Mouse (Mus musculus) heart, embryonic 13.5 days (tissue): ENCODE data around the gene Tlx3. TPM values are rescaled to one million over a fixed set of nuclear protein-coding genes. Genes with fewer than 3 reads are reported as not detected.
A peak's percentile ranks its signal among the peaks of the same experiment; 100 is the strongest.

Experiments used
- ATAC-seq: fragments of 200-750 bp; cut with Nextera tagmentation; 2 replicates; pipeline ENCODE4 v1.8.0; 2017; ENCODE audit warnings: moderate TSS enrichment; ENCODE audit not compliant: insufficient number of reproducible peaks, low FRiP score, low TSS enrichment; ENCODE audit errors: extremely low read depth
- H3K27ac ChIP-seq: fragments of 300-500 bp; sonication (generic); replicated peaks from 2 replicates; pipeline ENCODE4 v1.5.1; 2015; ENCODE audit warnings: moderate library complexity, mild to moderate bottlenecking, inconsistent platforms
- H3K27me3 ChIP-seq: fragments of 300-500 bp; sonication (generic); replicated peaks from 2 replicates; pipeline ENCODE4 v1.6.1; 2015; ENCODE audit warnings: mild to moderate bottlenecking, inconsistent platforms
- H3K36me3 ChIP-seq: fragments of 300-500 bp; sonication (generic); 2 replicates; pipeline ENCODE4 v1.6.1; 2015; ENCODE audit warnings: mild to moderate bottlenecking, inconsistent platforms
- H3K4me1 ChIP-seq: fragments of 300-500 bp; sonication (generic); 2 replicates; pipeline ENCODE4 v1.6.1; 2015; ENCODE audit warnings: inconsistent platforms
- H3K4me2 ChIP-seq: fragments of 300-500 bp; sonication (generic); 2 replicates; pipeline ENCODE4 v1.6.1; 2015; ENCODE audit warnings: inconsistent platforms, mild to moderate bottlenecking, moderate library complexity
- H3K4me3 ChIP-seq: fragments of 300-500 bp; sonication (generic); 2 replicates; pipeline ENCODE4 v1.5.1; 2015; ENCODE audit warnings: moderate library complexity, mild to moderate bottlenecking, inconsistent platforms
- H3K9ac ChIP-seq: fragments of 300-500 bp; sonication (generic); 2 replicates; pipeline ENCODE4 v1.6.1; 2015; ENCODE audit warnings: inconsistent platforms, mild to moderate bottlenecking, moderate library complexity
- H3K9me3 ChIP-seq: fragments of 300-500 bp; sonication (generic); 2 replicates; pipeline ENCODE4 v1.6.1; 2016; ENCODE audit warnings: inconsistent platforms
- WGBS: fragments of 180-500 bp; shearing (Covaris S2); methylation state at CpG from one replicate; pipeline ENCODE4 v1.1.7; 2015; ENCODE audit warnings: mixed read lengths; 5-methylcytosine and 5-hydroxymethylcytosine counted together
- polyA plus RNA-seq: library from polyadenylated mRNA; unstranded; fragments of >200 nt; fragmentation: Nextera tagmentation; extraction: Ambion mirVana; gene quantifications from 2 replicates; pipeline ENCODE4 v1.2.1, GENCODE M21; 2015

Gene Tlx3
- polyA plus RNA-seq: not detected in 2 replicates

DNA sequence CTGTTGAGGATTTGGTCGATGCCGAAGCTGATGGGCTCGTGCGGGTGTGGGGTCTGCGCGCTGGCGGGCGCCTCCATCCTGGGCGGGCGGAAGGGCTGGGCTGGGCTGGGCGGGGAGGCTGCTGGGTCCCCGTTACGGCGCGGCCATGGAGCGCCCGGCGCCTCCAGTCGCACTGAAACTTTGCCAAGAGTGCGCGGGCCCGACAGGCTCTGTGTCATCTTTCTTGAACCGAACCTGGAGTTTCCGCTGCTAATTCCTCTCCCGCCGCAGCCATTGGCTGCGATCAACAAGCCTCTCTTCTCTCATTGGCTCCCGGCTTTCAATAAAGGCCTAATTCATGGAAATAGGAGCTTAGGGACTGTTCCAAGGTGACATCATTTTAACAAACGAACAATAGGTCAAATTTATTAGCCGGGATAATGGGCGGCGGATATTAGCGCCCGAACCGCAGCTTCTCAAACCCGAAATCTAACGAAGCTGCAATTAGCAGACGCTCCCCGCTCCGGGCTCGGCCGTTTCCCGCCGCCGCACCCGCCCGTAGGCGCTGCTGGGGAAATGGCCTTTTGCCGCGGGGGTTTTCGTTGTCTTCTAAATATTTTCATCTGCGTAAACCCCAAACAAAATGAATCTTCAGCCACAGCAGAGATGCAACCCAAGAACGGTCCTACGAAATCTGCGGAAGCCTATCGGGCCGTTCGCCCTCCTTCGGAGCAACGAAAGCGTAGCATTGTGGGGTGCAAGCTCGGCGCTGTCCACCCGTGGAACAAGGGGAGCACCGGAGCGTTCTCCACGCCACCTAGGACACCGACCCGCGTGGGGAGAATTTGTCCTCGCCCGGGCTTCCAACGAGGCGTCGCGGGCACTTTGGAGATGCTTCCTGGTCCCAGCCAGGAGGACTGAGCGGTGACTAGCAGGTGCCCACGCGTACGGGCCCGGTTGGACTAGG lies at the start of gene Tlx3:
Tlx3 (minus strand) TSS at position 207 of the 946 bp plus-strand sequence.
- Histone ChIP-seq H3K36me3 (no peaks in the 10 kb centered on the region), H3K4me1 (peaks cover 37% of the 10 kb centered on the region), H3K4me3 (peak within 1 kb of the TSS; percentile 42), H3K9ac (no peak within 1 kb of the TSS), H3K4me2 (peak within 1 kb of the TSS; percentile 56), H3K9me3 (no peaks in the 10 kb centered on the region), H3K27ac (no peak within 1 kb of the TSS), H3K27me3 (peaks cover 100% of the 10 kb centered on the region)
- no peak for ATAC-seq
- WGBS: 1% methylated on average over 76 of the region's 81 CpGs

DNA sequence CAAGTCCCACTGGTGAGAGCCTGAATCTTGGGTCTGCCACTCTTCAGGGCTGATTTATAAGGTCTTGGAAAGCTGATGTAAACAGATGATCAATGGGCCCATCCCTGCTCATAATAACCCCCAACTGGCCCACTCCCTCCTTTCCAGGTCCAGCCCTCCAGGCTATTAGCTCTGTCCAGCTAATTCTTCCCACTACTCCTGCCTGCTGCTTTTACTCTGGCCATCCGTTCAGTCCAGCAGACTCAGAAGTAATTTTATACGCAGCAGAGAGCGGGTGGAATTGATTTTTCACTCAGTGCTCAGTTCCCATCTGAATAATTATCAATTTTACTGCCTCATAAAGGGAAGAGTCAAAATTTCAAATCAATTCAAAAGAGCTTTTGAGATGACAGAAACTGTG lies 36.9 kb upstream of the Tlx3 start:
- H3K9ac ChIP-seq: no peak overlapping the region
- H3K27me3 ChIP-seq: no peaks in the 10 kb centered on the region
- no peaks in the 10 kb centered on the region for H3K36me3 ChIP-seq
- H3K27ac ChIP-seq: no peak overlapping the region
- no peak overlapping the region for H3K4me3 ChIP-seq
- WGBS: 79% methylated on average over 3 of the region's 3 CpGs
- no peak for ATAC-seq
- no peak overlapping the region for H3K4me2 ChIP-seq
- no peaks in the 10 kb centered on the region for H3K9me3 ChIP-seq
- no peaks in the 10 kb centered on the region for H3K4me1 ChIP-seq

DNA sequence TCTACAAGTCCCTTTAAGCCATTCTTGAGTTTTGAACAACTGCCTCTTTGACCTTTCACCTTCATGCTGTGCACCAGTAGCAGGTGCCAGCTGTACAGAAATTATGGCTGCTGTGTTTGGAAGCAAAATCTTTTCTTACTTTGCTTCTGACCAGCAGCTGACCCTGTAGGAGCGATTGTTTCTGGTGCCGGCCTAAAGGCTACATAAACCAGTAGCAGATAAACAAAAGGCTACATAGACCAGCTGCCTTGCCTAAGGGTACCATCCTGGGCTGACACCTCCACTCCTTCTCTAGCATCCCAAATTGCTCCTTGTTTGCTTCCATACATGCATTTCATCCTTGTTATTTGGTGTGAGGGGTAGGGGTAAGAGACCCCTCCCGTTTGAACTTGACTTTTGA lies 30.7 kb upstream of the Tlx3 start:
- no peak overlapping the region for H3K4me3 ChIP-seq
- H3K4me1 ChIP-seq: no peaks in the 10 kb centered on the region
- no peak overlapping the region for H3K4me2 ChIP-seq
- 63% methylated on average over 3 of the region's 3 CpGs for WGBS
- H3K36me3 ChIP-seq: no peaks in the 10 kb centered on the region
- no peak overlapping the region for H3K9ac ChIP-seq
- H3K27ac ChIP-seq: no peak overlapping the region
- ATAC-seq: no peak
- H3K27me3 ChIP-seq: no peaks in the 10 kb centered on the region
- H3K9me3 ChIP-seq: no peaks in the 10 kb centered on the region

DNA sequence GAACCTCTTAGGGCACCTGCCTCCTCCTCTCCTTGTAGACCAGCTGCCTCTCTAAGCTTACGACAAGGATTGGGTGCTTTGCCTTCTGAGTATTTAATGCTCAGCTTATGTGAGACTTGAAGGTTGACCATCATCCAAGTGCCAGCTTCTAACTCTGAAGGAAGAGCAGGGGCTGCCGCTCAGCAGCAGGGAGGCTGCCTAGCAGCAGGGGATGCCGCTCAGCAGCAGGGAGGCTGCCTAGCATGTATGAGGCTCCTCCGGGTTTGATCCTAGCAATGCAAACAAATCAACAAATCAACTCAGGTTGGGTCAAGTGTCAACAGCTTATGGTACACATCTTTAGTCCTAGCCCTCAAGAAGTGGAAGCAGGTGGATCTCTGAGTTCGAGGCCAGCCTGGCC lies 28.7 kb upstream of the Tlx3 start:
- H3K9ac ChIP-seq: no peak overlapping the region
- no peak for ATAC-seq
- H3K27me3 ChIP-seq: no peaks in the 10 kb centered on the region
- no peak overlapping the region for H3K4me2 ChIP-seq
- no peaks in the 10 kb centered on the region for H3K4me1 ChIP-seq
- no peak overlapping the region for H3K4me3 ChIP-seq
- H3K36me3 ChIP-seq: no peaks in the 10 kb centered on the region
- H3K27ac ChIP-seq: no peak overlapping the region
- H3K9me3 ChIP-seq: no peaks in the 10 kb centered on the region
- WGBS: 69% methylated on average over 5 of the region's 5 CpGs

DNA sequence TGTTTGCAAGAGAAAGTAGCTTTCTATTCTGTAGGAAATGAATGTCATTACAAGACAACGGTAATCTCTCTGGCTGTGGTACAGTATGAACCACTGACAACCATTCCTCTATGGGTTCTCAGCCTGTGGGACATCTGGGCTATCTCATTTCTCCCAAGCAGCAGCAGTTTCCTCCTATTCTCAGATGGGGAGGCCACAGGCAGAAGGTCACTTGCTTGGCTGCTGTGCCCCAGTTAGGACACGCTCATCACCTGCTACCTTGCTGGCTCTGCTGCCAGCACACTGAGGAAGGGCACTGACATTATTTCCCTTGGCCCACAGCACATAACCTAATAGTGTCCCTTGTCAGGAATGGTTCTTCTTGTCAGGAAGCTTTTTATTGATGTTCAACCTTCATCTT lies 24.8 kb upstream of the Tlx3 start:
- Histone ChIP-seq H3K4me3 (no peak overlapping the region), H3K4me2 (no peak overlapping the region), H3K27me3 (no peaks in the 10 kb centered on the region), H3K27ac (no peak overlapping the region), H3K9me3 (no peaks in the 10 kb centered on the region), H3K9ac (no peak overlapping the region), H3K36me3 (no peaks in the 10 kb centered on the region), H3K4me1 (no peaks in the 10 kb centered on the region)
- ATAC-seq: no peak
- WGBS: 66% methylated on average over 2 of the region's 2 CpGs

DNA sequence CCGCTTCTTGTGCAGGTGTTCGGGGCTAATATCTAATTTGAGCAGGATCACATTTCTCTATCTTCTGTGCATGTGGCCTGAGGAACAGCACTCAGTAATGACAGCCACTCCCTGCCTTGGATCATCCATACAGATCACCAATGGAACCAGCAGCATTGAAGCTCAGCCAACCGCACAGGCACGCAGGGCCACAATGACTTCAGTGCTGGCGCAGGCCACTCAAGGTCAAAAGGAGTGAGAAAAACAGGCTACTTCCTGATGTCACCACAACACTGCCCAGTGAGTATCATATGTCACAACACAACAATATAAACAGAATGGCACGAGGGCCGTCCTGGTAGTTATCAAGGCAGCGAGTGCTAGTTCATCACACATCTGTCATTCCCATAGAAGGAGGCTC lies 23.1 kb upstream of the Tlx3 start:
- WGBS: 77% methylated on average over 8 of the region's 8 CpGs
- peaks cover 9% of the 10 kb centered on the region for H3K4me1 ChIP-seq
- no peaks in the 10 kb centered on the region for H3K36me3 ChIP-seq
- H3K27me3 ChIP-seq: no peaks in the 10 kb centered on the region
- ATAC-seq: no peak
- H3K4me2 ChIP-seq: no peak overlapping the region
- no peaks in the 10 kb centered on the region for H3K9me3 ChIP-seq
- H3K9ac ChIP-seq: no peak overlapping the region
- no peak overlapping the region for H3K27ac ChIP-seq
- H3K4me3 ChIP-seq: no peak overlapping the region

DNA sequence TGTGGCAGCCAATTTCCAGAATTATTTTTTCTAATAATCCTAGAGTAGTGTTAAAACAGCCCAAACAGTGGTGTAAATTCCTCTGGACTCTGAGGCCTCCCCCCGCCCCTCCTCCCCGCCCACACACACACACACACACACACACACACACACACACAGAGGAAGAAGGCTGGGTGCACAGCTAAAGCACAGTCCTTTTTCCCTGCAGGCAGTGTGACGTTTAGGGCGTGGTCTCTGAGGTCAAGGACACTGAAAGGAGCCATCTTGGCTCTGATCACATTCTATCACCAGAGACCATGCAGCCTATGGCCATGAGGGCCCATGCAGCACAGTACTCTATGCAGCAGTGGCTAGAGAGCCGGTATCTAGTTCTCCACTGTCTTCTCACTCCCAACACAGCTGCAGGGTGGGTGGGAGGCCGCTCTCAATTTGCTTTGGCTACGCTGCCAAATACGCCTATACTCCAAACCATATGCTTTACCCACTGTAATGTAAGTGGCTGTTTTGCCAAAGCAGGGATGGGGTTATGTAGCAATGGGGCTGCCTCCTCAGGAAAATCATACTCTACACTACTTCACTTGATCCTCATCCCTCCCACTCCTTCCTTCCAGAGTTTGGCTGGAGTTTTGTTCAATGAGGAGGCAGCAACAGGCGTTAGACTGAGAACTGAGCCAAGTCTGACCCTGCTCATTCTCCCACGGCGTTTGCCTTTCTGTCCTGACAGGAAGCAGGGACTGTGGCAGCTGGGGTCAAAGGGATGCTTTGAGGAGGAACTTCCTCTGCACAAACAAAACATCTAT lies 18.4 kb upstream of the Tlx3 start:
- Histone ChIP-seq H3K27me3 (no peaks in the 10 kb centered on the region; the same call in 1 of the 2 replicates), H3K9me3 (no peaks in the 10 kb centered on the region), H3K36me3 (no peaks in the 10 kb centered on the region), H3K9ac (no peak overlapping the region), H3K4me2 (no peak overlapping the region), H3K4me3 (no peak overlapping the region), H3K4me1 (peaks cover 29% of the 10 kb centered on the region), H3K27ac (peak overlapping the region; percentile 46)
- WGBS: 66% methylated on average over 11 of the region's 11 CpGs
- ATAC-seq: no peak

DNA sequence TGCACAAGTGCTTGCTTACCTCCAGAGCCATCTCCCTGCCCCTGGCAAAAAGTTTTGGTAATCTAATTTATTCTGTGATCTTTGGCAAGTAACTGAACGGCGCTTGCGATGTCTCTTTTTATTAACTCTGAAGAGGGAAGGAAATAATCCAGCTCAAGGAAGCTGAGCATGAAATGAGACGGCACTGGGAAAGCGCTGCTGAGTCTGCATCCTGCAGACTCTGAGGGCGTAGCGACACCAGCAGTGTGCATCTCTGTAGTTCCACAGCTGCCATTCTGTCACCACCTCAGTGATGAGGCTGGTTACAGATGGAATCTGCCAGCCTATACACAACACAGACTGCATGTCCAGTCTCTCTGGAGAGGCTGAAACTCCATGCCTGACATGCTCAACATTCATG lies 17.4 kb upstream of the Tlx3 start:
- H3K27ac ChIP-seq: no peak overlapping the region
- H3K27me3 ChIP-seq: no peaks in the 10 kb centered on the region; the same call in 1 of the 2 replicates
- H3K36me3 ChIP-seq: no peaks in the 10 kb centered on the region
- H3K4me2 ChIP-seq: no peak overlapping the region
- 71% methylated on average over 7 of the region's 7 CpGs for WGBS
- no peak overlapping the region for H3K4me3 ChIP-seq
- peaks cover 31% of the 10 kb centered on the region for H3K4me1 ChIP-seq
- ATAC-seq: no peak
- H3K9me3 ChIP-seq: no peaks in the 10 kb centered on the region
- no peak overlapping the region for H3K9ac ChIP-seq

DNA sequence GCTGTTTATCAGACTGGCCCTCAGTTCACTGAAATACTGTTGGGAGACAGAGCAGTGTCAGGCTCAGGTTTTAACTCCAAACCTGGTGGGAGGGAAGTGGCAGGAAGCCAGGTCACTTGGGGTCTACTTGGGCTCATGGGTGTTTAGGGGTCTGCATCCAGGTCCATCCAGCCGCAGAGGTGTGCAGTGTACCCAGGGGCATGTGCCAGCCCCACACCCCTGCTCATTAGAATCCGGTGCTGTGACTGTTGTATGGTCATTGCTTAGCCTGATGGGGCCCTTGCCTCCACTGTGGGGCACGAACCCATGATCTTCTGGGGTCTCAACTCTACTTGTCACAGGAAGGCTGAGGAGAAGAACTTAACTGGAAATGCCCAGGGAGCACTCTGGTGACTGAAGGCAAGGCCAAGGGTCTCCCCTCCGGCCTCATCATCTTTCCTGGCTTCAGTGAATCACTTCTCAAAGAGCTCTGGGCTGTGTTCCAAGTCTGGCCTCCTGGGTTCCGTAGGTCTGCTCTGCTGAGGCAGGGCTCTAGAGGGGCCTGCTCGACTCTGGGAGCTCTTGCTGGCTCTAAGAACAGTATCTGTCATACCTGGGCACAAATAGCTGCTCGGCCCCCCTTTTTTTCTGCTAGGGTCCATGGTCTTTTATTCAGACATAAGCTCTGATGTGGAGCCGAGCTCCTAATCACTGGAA lies 14.1 kb upstream of the Tlx3 start:
- H3K27ac ChIP-seq: no peak overlapping the region
- no peaks in the 10 kb centered on the region; the same call in 1 of the 2 replicates for H3K27me3 ChIP-seq
- WGBS: 47% methylated on average over 8 of the region's 8 CpGs
- H3K4me2 ChIP-seq: no peak overlapping the region
- no peaks in the 10 kb centered on the region for H3K9me3 ChIP-seq
- no peak overlapping the region for H3K9ac ChIP-seq
- peaks cover 31% of the 10 kb centered on the region for H3K4me1 ChIP-seq
- H3K36me3 ChIP-seq: no peaks in the 10 kb centered on the region
- no peak overlapping the region for H3K4me3 ChIP-seq
- no peak for ATAC-seq

DNA sequence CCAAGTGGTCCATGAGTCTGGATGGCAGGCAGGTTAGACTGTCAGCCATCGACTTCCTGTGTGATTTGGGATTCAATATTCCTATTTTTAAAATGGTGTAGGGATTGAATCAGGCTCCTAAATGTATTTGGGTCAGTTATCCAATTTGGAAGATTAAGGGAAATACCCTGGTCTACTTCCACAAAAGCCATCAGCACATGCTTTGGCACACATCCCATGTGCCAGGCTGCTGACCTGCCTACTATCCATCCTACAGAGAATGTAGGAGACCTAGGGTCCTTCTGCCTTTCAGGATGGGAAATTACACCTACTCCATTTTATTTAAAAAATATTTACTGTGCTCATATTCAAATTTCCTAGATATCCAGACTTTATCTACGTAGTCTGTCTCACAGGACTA lies 4.0 kb upstream of the Tlx3 start:
- Histone ChIP-seq H3K27me3 (peaks cover 82% of the 10 kb centered on the region), H3K4me3 (no peak overlapping the region), H3K4me1 (peaks cover 17% of the 10 kb centered on the region), H3K9ac (no peak overlapping the region), H3K9me3 (no peaks in the 10 kb centered on the region), H3K27ac (no peak overlapping the region), H3K36me3 (no peaks in the 10 kb centered on the region), H3K4me2 (no peak overlapping the region)
- WGBS: 75% methylated on average over 2 of the region's 2 CpGs
- ATAC-seq: no peak

DNA sequence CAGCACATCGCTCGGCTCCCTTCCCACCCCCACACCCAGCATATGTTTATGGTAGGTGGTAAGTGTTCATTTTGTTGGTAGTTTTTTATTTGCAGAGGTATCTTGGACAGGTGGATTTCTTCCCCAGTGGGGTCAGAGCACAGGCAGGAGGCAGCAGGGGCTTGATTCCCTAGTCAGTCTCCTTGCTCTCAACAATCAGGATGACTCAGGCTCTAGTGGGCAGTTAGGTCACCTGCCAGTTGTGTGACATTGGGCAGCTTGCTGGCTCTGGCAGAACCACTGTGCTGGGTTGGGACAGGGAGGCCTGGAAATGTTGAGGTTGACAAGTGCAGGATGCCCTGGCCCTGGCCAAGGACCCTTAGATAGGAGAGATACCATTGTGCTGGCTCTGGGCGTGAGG lies 1.6 kb upstream of the Tlx3 start:
- Histone ChIP-seq H3K9me3 (no peaks in the 10 kb centered on the region), H3K27ac (no peak overlapping the region), H3K4me2 (no peak overlapping the region), H3K9ac (no peak overlapping the region), H3K4me3 (no peak overlapping the region), H3K36me3 (no peaks in the 10 kb centered on the region), H3K4me1 (peaks cover 34% of the 10 kb centered on the region), H3K27me3 (peaks cover 94% of the 10 kb centered on the region)
- WGBS: 12% methylated on average over 3 of the region's 3 CpGs
- no peak for ATAC-seq
